Mouse (Mus musculus): ENCODE measurements around the gene C1qb. TPM values are rescaled to one million over a fixed set of nuclear protein-coding genes. Genes with fewer than 3 reads are reported as not detected.

Gene C1qb
- polyA plus RNA-seq, 1 experiment = 2.6 TPM

DNA sequence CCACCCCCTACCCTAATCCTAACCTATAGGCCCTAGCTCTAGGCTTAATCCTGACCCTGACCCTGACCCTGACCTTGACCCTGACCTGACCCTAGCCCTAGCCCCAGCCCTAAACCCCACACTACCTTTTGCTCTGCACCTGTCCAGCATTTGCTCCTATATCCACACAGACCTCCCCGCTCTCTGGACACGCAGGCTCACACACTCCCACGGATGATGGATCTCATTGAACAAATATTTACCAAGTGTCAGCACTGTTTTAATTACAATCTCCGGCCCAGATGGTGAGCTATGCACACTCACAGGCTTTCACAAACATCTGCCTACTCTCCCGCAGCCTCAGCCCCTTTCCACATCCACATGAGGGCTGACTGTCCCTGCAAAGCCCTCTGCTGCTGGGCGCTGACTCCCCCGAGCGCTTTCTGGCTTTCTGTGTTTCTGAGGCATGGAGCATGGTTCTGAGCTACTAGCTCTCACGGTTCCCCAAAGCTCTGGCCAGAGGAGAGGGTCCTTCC, 12.2 kb upstream of the C1qb start:
- Histone ChIP-seq H3K9me3 (ENCODE audit: control insufficient read depth, low read length) (no peaks in the 10 kb centered on the region), H3K4me3 (replicated peaks) (no peak overlapping the region), H3K4me1 (ENCODE audit: control insufficient read depth) (no peaks in the 10 kb centered on the region), H3K36me3 (ENCODE audit: control insufficient read depth) (no peaks in the 10 kb centered on the region), H3K27me3 (ENCODE audit: control insufficient read depth) (peaks cover 3% of the 10 kb centered on the region; the same call in 1 of the 2 replicates)
- no peak for TF ChIP-seq GATA1 (IDR thresholded peaks at IDR 0.05; ENCODE audit: low read length)
- TF ChIP-seq TAL1 (IDR thresholded peaks at IDR 0.05; ENCODE audit: low read length) = no peak

DNA sequence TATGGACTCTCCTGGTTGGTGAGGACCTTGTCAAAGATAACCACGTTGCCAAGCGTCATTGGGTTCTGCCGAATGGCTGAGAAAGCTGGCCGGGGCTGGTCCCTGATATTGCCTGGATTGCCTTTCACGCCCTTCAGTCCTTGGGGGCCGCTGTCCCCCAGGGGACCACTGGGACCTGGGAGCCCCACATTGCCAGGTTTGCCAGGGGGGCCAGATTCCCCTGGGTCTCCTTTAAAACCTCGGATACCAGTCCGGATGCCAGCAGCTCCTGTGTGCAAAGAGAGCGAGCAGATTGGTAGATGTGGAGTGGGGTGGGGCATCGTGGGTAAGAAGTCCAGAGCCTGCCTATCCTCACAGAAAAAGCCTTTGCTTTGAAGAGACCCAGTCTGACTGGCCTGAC, 10.5 kb upstream of the C1qb start:
- H3K36me3 ChIP-seq (ENCODE audit: control insufficient read depth) = no peaks in the 10 kb centered on the region
- peaks cover 3% of the 10 kb centered on the region; the same call in 1 of the 2 replicates for H3K27me3 ChIP-seq (ENCODE audit: control insufficient read depth)
- H3K9me3 ChIP-seq (ENCODE audit: control insufficient read depth, low read length) = no peaks in the 10 kb centered on the region
- no peak overlapping the region for H3K4me3 ChIP-seq (replicated peaks)
- TF ChIP-seq TAL1 (IDR thresholded peaks at IDR 0.05; ENCODE audit: low read length) = no peak
- TF ChIP-seq GATA1 (IDR thresholded peaks at IDR 0.05; ENCODE audit: low read length) = no peak
- no peaks in the 10 kb centered on the region for H3K4me1 ChIP-seq (ENCODE audit: control insufficient read depth)

- TF ChIP-seq TAL1 (IDR thresholded peaks at IDR 0.05; ENCODE audit: low read length) (no peak), GATA1 (IDR thresholded peaks at IDR 0.05; ENCODE audit: low read length) (no peak)
Measured at GRCm38 (mm10) chr4:136895861-136896260, 9.9 kb upstream of the C1qb start.

GRCm38 (mm10) chr4:136894821-136895220, 8.8 kb upstream of the C1qb start:
- Histone ChIP-seq H3K36me3 (ENCODE audit: control insufficient read depth) (no peaks in the 10 kb centered on the region), H3K4me1 (ENCODE audit: control insufficient read depth) (no peaks in the 10 kb centered on the region), H3K4me3 (replicated peaks) (no peak overlapping the region), H3K27me3 (ENCODE audit: control insufficient read depth) (peaks cover 3% of the 10 kb centered on the region; the same call in 1 of the 2 replicates), H3K9me3 (ENCODE audit: control insufficient read depth, low read length) (no peaks in the 10 kb centered on the region)
- no peak for TF ChIP-seq TAL1 (IDR thresholded peaks at IDR 0.05; ENCODE audit: low read length)
- TF ChIP-seq GATA1 (IDR thresholded peaks at IDR 0.05; ENCODE audit: low read length) = no peak

More at GRCm38 (mm10) chr4:136895861-136896260, 9.9 kb upstream of the C1qb start:
- H3K36me3 ChIP-seq (ENCODE audit: control insufficient read depth) = no peaks in the 10 kb centered on the region
- H3K9me3 ChIP-seq (ENCODE audit: control insufficient read depth, low read length) = no peaks in the 10 kb centered on the region
- H3K4me3 ChIP-seq (replicated peaks) = no peak overlapping the region
- H3K4me1 ChIP-seq (ENCODE audit: control insufficient read depth) = no peaks in the 10 kb centered on the region
- peaks cover 3% of the 10 kb centered on the region; the same call in 1 of the 2 replicates for H3K27me3 ChIP-seq (ENCODE audit: control insufficient read depth)

DNA sequence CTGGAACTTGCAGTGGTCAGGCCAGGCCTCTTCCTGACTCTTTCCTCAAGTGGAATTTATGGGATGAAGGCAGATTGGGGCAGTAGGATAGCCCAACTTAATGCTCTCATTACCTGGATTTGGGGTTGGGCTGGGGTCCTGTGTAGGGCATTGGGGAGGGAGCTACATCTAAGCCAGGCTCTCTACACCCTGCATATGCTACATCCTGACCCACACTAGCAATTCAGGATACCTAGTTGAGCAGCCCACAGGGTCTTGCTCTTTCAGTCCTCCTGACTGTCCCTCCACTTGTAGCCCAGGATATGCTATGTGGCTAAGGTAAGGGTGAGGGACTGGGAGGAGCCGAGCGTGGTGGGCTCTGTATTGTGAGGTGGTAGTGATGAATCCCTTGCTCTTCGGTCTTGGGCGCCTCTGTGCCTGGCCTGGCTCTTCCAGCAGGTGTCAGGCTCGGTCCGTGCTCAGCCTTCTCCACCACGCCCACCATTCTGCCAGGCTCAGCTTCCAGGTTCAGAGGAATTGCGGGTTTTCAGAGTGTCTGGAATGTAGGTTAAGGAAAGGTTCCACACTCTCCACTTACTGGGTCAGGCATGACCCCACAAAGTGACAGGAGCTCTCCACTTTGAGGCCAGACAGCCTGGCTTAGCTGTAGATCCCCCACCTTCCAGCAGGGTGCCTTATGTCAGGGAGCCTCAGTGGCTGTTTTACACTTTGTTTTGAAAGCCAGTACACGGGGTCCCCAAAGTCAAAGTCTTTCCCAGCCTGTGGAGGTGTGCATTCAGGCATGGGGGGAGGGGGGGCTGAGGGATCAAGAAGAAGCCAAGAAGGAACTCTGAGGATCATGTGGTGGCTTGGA, 7.9 kb upstream of the C1qb start:
- Histone ChIP-seq H3K27me3 (ENCODE audit: control insufficient read depth) (peaks cover 3% of the 10 kb centered on the region; the same call in 1 of the 2 replicates), H3K4me3 (replicated peaks) (no peak overlapping the region), H3K36me3 (ENCODE audit: control insufficient read depth) (no peaks in the 10 kb centered on the region), H3K9me3 (ENCODE audit: control insufficient read depth, low read length) (no peaks in the 10 kb centered on the region), H3K4me1 (ENCODE audit: control insufficient read depth) (no peaks in the 10 kb centered on the region)
- TF ChIP-seq GATA1 (IDR thresholded peaks at IDR 0.05; ENCODE audit: low read length) (no peak), TAL1 (IDR thresholded peaks at IDR 0.05; ENCODE audit: low read length) (no peak)

GRCm38 (mm10) chr4:136892811-136893210, 6.8 kb upstream of the C1qb start, which contains the start of gene C1qc:
Gene C1qc, minus strand, starts transcription at chr4:136893065.
- Histone ChIP-seq H3K4me3 (replicated peaks) (no peak within 1 kb of the TSS), H3K36me3 (ENCODE audit: control insufficient read depth) (no peaks in the 10 kb centered on the region), H3K27me3 (ENCODE audit: control insufficient read depth) (peaks cover 3% of the 10 kb centered on the region; the same call in 1 of the 2 replicates), H3K9me3 (ENCODE audit: control insufficient read depth, low read length) (no peaks in the 10 kb centered on the region), H3K4me1 (ENCODE audit: control insufficient read depth) (no peaks in the 10 kb centered on the region)
- no peak for TF ChIP-seq TAL1 (IDR thresholded peaks at IDR 0.05; ENCODE audit: low read length)
- TF ChIP-seq GATA1 (IDR thresholded peaks at IDR 0.05; ENCODE audit: low read length) = no peak

GRCm38 (mm10) chr4:136892371-136892770, 6.4 kb upstream of the C1qb start:
- TF ChIP-seq TAL1 (IDR thresholded peaks at IDR 0.05; ENCODE audit: low read length) = no peak
- no peak for TF ChIP-seq GATA1 (IDR thresholded peaks at IDR 0.05; ENCODE audit: low read length)
- Histone ChIP-seq H3K36me3 (ENCODE audit: control insufficient read depth) (no peaks in the 10 kb centered on the region), H3K4me1 (ENCODE audit: control insufficient read depth) (no peaks in the 10 kb centered on the region), H3K27me3 (ENCODE audit: control insufficient read depth) (peaks cover 3% of the 10 kb centered on the region; the same call in 1 of the 2 replicates), H3K9me3 (ENCODE audit: control insufficient read depth, low read length) (no peaks in the 10 kb centered on the region), H3K4me3 (replicated peaks) (no peak overlapping the region)

GRCm38 (mm10) chr4:136891115-136891514, 5.1 kb upstream of the C1qb start:
- Histone ChIP-seq H3K4me1 (ENCODE audit: control insufficient read depth) (no peaks in the 10 kb centered on the region), H3K9me3 (ENCODE audit: control insufficient read depth, low read length) (no peaks in the 10 kb centered on the region), H3K36me3 (ENCODE audit: control insufficient read depth) (no peaks in the 10 kb centered on the region), H3K4me3 (replicated peaks) (no peak overlapping the region), H3K27me3 (ENCODE audit: control insufficient read depth) (peaks cover 3% of the 10 kb centered on the region; the same call in 1 of the 2 replicates)
- no peak for TF ChIP-seq TAL1 (IDR thresholded peaks at IDR 0.05; ENCODE audit: low read length)
- TF ChIP-seq GATA1 (IDR thresholded peaks at IDR 0.05; ENCODE audit: low read length) = no peak

DNA sequence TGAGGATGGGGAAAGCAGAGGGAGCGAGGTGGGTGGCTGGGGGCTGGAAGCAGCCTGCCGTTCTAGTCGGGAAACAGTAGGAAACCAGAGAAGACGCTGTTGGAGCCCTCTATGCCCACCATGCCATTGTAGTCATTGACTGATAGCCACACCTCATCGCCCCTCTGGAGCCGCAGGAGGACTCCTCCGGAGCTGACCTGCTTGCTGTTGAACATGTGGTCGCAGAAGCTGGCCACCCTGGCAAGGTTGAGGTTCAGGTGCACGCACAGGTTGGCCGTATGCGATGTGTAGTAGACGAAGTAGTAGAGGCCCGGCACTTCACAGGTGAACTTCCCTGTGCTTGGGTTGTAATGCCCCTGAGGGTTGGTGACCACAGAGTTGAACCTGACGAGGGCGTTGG, 4.0 kb upstream of the C1qb start:
- Histone ChIP-seq H3K36me3 (ENCODE audit: control insufficient read depth) (no peaks in the 10 kb centered on the region), H3K27me3 (ENCODE audit: control insufficient read depth) (no peaks in the 10 kb centered on the region; the same call in 1 of the 2 replicates), H3K4me1 (ENCODE audit: control insufficient read depth) (no peaks in the 10 kb centered on the region), H3K4me3 (replicated peaks) (no peak overlapping the region), H3K9me3 (ENCODE audit: control insufficient read depth, low read length) (no peaks in the 10 kb centered on the region)
- TF ChIP-seq GATA1 (IDR thresholded peaks at IDR 0.05; ENCODE audit: low read length) (no peak), TAL1 (IDR thresholded peaks at IDR 0.05; ENCODE audit: low read length) (no peak)
